Mouse (Mus musculus) heart, adult 18-20 months (tissue): Measurements from ENCODE around the gene Gm17655. TPM values are rescaled to one million over a fixed set of nuclear protein-coding genes. Genes with fewer than 3 reads are reported as not detected.
A peak's percentile ranks its signal among the peaks of the same experiment; 100 is the strongest.
"Not testable (repeated sequence)": the region's sequence is repeated elsewhere in the genome, so short reads cannot be mapped to it uniquely, and the experiment has no call there.

ENCODE experiments used
- DNase-seq, 2 experiments: peaks; one replicate each; pipeline ENCODE4 v3.0.0; 2021 to 2022; ENCODE audit warnings: mixed read lengths in 1 of 2
- long read RNA-seq, 2 experiments: library from polyadenylated mRNA; stranded (forward); transcript quantifications; one replicate each; pipeline ENCODE4 v2.0.0; 2021
- total RNA-seq, 2 experiments: library from RNA; stranded (reverse); gene quantifications; 2 replicates each; pipeline ENCODE4 v1.2.3; 2021

Gm17655 gene
- 1 to 10 TPM; 1.9 to 3.6 TPM for total RNA-seq
- long read RNA-seq, experiment 1, result 0 reads
- long read RNA-seq, experiment 2, result 0 reads

DNA sequence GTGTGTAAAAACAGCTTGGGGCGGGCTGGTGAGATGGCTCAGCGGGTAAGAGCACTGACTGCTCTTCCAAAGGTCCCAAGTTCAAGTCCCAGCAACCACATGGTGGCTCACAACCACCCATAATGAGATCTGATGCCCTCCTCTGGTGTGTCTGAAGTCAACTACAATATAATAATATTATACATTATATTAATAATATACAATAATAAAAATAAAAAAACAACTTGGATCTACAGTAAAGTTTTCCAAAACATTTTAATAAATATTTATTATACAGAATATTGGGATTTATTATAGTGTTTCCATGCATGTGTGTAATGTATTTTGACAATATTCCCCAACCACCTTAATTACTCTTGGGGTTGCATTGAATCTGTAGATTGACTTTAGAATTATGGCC is at the start of gene Gm17655:
Gm17655 (minus strand) TSS at position 101 of the 400 bp plus-strand sequence.
- DNase-seq, result not testable (repeated sequence)

DNA sequence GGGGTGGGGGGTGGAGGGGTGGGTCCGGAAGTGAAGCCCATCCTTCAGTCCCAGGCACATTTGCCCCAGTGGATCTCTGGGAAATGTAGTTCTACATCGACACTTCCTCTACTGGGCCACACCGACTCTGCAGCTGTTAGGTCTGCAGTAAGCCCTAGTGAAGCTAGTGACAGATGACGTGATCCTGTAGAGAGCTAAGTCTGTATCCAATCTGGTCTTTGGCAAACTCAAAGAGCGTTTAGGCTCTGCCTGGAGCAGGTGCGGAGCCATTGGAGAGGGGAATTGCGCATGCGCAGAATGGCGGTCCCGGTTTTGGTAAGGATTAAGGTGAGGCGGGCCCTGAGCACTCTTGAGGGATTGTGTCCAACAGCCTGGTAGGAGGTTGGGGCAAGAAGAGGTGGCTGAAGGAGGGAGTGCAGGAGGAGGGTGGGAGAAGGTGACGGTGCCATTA is 37.7 kb upstream of the Gm17655 start, which contains the start of gene Zfp605:
Zfp605 (plus strand) TSS at position 102 of the 451 bp plus-strand sequence.
- peak; percentile 91 to 95 for DNase-seq

DNA sequence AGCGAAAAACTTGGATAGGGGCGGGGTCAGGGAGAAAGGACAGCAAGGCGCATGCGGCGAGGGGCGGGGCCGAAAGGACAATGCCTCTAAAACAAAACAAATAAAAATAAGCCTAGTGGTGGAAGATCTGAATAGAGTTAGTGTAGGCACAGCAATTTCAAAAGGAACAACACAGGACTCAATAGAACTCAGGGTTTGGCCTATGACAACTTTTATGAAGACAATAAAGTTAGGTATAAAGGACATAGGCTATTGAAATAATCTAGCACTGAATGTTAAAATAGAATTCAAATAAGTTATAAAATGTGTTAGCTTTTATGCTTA is 36.0 kb upstream of the Gm17655 start:
- DNase-seq, result no peak

DNA sequence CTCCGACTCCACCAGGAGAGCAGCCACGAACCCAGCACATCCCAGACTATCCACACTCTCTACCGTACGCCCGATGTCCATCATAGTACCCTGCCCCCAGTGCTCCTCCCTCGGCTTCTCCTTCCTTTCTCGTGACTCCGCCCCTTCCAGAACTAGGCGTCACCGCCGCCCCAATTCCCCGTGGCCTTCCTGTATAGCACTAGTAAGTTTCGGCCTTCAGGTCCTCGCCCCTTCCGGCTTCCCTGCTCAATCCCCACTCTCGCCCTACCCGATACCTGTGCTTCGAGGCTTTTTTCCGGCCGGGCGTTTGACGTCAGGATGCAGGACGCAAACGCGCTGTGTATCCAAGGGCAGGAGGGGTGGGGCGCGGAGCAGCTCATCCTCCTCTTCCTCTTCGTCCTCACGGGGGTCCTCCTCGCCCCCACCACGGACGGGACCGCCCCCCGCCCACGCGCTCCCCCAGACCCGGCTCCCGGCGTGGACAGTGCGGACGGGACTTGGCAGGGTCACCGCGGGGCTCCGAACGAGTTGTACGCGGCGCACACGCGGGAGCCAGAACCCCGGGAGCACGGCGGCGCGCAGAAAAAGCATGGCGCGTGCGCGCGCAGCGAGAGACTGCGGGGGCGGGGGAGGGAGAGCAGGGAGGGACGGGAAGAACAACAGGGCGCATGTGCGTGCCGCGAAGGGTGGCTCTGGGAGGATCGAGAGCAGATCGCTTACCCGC is 35.4 kb upstream of the Gm17655 start, which contains the start of gene Gtpbp6:
Gtpbp6 (minus strand) TSS at position 617 of the 724 bp plus-strand sequence.
- DNase-seq, result peak; percentile 96 to 98

DNA sequence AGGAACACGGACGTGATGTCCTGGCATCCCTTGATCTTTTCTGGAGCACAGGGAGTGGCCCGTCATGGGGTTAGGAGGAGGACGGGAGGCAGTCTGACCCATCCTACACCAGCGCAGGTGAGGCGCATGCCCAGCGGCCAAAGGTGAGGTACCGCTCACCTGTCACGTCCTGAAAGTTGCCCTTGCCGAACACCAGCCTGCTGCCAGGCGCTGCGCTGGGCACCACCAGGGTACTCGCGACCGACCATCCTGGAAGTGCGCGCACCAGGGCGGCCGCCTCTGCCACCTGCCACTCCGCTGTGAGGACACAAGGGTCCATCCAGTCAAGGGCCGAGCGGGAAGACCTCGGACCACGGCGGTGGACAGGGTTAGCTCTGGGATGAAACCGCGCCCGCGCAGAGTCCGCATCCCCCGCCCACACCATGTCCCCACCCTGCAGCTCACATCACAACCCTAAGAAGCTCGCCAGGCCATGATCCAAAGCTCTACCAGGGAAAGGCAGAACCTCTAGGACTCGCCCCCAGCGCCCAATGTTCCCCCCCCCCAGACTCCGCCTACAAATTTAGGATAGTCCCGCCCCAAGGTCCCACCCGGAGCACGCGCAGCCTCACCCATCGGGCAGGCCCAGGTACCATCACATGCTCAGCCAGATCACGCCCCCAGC is 34.7 kb upstream of the Gm17655 start:
- DNase-seq, result peak in 1 of 2 experiments; percentile 23

DNA sequence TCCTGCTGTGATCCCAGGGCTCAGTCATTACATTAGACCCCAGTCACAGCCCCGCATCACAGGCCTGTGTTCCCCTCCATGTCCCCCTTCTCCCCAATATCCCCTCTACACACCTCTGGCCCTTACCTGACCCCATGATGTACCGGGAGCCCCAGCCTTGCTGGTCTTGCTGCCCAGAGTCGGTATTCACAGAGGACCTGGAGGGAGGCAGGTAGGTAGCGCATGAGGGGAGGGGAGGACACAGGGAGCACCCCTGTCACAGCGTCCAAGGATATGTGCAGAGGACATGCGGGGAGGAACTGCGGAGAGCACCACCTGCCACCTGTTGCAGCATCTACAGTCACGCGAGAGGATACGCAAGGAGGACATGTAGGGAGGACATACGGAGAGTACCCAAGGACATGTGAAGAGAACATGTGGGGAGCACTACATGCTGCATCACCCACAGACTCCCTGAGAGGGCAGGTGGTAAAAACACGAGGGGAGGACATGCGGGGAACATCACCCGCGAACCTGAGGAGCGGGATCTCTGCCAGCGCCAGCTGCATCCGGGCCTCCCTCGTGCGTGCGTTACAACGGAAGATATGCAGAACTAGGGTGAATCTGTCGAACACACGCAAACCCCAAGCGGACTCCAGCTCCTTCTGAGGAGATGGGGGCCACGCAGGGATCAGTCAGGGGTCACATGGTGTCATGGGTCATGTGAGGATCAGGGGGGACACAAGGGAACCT is 34.0 kb upstream of the Gm17655 start:
- peak in 1 of 2 experiments; percentile 17 for DNase-seq

DNA sequence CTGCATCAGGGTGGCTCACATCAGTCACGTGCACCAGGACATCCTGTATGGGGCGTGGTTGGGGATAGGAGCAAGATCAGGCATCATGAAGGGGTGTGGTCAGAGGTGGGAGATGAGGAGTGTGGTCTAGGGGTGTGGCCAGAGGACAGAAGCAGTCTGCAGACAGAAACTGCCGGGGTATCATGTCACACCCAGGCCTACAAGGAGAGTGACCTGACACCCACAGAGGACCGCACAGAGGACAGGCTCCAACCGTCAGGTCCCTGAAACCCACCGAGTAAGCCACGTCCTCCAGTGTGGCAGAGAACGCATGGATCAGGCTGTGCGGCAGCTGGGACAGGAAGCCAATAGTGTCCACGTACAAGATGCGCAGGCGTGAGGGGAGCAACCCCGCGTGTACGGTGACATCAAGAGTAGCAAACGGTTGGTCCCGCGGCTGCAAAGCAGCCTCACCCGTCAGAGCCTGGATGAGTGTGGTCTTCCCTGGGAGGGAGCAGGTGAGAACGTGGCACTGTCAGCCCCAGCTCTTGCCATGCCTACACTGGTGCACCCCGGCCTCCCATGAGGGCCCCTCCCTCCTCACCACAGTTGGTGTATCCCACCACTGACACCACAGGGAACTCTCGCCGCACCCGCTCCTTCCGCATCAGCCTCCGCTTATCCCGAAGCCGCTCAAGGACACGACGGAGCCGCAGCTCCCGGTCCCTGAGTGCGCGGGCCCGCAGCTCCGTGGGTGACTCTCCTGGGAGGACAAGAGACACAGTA is 32.5 kb upstream of the Gm17655 start:
- DNase-seq, result no peak

DNA sequence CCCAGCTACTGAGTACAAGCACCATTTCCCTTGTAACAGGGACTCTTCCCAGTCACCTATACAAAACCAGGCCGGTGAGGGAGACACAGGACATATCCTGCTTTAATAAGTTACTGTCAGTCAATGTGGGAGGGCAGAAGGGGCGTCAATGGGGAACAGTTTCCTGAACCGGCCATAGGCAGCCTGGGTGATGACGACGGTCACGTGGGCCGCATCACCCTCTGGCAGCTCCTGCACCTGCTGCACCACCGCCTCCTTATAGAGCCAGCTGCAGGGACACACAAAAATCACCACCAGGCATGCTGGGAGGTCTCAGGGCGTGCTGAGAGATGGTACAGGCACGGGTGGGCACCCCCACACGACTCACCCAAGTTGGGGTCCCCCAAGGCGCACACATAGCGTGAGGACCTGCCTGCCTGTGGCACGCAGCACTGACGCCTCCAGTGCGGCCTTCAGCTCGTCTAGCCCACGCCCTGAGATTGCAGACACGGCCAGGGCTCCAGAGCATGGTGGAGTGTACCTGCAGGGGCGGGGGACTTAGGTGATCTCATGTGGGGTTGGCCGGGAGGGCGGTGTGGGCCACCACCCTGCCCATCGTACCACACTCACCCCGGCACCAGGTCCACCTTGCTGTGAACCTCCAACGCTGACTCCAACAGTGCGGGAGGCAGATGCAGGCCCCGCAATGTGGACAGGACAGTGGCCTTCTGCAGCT is 31.7 kb upstream of the Gm17655 start:
- DNase-seq, result no peak

DNA sequence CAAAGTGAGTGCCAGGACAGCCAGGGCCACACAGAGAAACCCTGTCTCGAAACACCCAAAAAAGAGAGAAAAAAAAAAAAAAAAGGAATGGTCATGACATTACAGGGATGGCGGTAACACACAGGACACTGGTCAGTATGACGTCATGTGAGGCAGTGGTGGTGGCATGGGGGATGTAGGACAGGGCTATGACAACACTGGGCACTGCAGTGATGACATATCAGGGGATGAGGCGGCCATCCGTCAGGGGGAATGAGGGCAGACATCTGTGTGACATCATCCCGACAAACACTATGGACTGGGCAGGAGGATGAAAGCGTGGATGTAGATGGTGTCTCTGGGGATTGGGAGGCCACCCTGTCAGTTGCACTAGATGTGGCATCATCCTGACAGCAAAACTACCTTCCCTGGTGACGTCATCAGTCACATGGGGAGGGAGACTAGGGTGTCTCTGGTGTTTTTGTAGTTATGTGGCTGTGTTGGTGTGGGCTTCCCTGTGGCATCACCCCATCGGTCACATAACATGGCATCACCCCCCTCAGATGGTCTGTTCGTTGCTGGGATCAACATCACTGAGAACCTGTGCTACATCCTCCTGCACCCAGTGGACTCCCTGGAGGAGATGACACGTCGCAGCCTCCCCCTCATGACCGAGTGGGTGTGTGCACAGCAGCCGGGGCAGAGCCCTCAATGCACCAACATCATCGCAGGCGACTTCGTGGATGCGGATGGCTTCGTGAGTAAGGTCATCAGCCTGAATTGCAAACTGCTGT is 30.7 kb upstream of the Gm17655 start:
- no peak for DNase-seq

DNA sequence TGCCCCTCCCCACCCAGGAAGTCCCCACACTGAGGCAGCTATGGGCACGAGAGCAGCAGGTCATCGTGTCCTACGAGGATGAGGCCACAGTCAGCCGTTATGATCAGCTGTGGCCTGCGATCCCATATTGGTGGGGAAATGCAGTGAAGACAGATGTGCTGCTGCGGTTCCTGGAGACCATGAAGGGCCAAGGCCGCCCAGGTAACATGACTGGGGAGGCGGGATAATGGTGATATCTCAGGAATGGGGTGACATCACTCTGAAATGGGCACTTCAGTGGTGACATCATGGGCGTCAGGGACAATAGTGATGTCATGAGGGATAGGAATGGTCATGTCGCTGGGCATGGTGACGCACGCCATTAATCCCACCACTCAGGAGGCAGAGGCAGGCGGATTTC is 30.1 kb upstream of the Gm17655 start:
- DNase-seq, result peak in 1 of 2 experiments; percentile 8

DNA sequence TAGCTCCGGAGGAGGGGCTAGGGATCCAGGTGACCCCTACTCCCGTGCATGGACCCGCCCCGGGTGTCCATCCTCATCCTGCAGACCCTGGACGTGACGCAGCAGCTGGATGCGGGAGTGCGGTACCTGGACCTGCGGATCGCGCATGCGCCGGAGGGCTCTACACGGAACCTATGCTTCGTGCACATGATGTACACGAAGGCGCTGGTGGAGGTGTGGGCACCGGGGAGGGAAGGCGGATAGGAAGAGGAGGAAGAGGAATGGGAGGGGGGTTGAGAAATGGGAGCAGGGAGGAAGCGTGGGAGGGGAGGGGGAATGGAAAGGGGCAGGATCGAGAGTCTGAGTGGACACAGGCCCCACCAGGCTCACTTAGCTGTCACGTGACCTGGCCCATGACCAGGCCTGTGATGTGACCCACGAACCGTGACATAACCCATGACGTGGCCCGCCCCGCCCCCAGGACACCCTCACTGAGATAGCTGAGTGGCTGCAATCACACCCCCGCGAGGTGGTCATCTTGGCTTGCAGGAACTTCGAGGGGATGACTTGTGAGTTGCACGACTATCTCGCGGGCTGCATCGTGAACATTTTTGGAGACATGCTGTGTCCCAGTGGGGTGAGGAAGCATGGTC is 29.5 kb upstream of the Gm17655 start:
- DNase-seq, result peak in 1 of 2 experiments; percentile 22

DNA sequence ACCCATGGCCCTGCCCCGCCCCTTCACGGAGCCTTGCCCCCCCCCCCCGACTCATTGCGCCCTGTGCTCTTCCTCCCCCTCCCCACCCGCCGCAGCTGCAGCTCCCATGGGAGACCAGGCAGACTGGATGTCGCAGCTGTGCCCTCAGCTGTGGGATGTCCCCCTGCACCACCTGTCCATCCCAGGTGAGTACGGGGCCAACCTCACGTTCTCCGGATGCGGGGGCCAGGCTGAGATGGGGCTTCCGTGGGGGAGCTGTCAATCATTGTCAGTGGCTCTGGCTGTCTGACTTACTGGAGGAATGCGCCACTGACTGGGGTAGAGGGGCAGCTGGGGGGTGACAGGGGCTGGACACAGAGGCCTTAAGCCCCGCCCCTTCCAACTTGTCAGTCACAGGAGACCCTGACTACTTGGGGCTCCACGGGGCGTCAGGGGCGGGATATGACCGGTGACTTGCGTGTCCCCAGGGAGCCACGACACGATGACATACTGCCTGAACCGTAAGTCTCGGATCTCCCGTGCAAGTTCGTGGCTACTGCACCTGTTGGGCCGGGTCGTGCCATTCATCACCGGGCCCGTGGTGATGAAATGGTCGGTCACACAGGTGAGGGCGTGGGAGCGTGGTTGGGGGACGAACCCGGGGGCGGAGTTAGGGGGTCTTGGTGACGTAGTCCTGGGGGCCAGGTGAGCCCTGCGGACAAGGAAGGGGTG is 28.8 kb upstream of the Gm17655 start:
- peak in 1 of 2 experiments; percentile 7 for DNase-seq

DNA sequence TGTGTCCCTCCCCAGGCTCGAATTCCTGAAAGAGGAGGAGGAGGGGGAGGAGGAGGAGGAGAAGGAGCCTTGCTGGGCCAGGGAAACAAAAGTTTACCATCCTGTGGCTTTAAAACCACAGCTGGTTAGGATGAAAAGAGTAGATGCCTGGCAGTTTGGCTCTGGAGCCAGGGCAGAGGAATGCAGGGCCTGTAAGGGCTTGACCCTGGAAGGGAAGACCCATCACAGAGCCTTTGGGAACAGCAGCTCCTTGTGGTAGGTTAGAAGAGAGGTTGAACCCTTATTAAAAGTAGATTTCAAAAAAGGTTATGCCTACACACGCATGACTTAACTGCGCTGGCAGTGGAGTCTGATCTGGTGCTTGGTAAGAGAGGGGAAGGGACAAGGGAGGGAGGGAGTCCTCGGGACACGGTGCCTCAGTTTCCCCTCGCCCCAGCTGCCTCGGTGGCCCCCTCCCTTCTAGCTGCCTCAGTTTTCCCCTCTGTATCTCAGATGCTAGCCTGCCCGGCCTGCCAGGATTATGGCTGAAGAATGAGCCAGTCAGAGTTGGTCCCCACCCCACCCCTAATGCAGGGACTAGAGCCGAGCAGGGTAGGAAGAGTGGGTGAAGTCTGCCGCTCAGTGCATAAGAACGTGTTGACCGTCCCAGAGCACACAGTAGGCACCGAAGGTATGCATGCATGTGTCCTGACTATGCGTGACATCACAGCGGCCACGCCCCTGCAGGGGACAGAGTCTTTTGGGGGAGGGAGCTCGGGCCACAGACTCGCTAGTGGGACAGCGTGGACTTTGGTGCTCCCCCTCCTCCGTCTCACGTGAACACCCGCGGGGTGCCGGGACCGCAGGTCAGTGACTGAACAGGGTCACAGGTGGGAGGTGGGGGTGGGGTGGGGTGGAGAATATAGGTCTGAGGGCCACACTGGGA is 27.6 kb upstream of the Gm17655 start, which contains the start of gene Plcxd1:
Plcxd1 (plus strand) TSS at position 314 of the 925 bp plus-strand sequence.
- DNase-seq, result no peak

DNA sequence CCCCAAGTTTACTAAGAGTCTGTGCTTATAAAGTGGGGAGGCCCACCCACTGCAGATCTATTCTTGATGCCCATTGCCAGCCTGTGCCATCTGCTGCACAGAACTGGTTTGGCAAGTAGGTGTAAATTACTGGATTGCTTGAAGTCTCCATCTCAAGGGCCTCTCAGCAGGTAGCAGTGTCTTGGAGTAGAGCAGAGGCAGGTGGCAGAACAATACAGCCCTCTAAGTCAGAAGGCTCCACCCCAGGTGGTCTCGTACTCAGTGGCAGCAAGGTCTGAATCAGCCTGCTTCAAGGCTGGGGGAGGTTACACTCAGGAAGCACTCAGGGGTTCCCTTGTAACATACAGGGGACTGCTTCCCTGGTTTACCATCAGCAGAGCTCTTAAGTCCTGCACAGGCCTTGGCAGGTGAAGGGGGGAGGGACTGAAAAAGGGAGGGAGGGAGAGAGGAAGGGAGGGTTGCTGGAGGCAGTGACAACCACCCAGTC is 26.7 kb upstream of the Gm17655 start:
- DNase-seq, result no peak

DNA sequence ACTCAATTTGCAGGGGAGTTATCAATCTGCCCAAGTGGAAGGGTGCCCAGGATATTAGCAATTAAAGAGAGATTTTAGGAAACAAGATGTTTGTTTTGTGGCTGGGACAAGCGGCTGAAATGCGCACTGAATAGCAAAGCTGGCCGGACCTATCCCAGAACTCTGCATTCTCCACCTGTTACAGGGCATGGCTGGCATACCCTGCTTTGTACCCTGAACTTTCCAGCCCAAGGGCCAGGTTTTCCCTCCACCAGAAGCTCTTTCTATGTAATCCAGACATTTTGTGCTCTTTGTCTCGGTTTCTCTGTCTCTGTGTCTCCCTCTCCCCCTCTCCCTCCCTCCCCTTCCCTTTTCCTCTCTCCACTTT is 22.5 kb upstream of the Gm17655 start:
- DNase-seq, result no peak

DNA sequence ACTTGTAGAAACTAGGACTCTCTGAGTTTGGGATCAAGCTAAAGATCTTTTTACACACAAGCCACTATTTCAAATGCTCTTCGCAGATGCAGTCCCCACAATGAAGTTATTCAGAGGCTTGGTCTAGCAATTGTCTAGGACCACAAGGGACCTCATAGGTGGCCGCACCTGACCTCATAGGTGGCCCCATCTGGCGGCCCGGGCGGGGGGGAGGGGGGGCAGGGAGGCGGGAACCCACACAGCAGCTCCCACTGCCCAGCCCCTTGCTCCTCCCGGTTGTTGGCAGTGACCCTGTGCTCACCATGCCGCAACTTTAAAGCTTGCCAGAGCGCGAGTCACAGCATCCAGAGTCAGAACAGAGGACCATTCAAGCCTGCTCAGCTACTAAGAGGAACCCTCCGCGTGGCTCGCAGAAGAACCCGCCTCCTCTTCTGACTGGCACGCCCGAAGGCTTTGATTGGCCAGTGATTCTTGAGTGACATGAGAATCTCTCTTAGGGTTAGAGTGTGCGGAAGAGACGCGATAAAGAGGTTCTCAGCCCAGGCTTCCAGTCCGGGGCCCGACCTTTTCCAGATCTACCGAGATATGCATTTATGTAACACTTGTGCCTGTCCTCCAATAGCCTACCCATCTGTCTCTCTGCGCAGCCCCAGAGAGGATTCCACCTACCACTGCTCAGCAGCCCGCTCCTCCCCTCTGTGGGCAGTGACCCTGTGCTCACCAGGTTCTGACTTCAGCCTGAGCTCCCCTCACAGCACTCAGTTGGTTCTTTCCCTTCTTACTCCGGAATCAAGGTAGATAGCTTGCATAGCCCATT is 21.9 kb upstream of the Gm17655 start, which contains the start of gene Gm35315:
Gm35315 (minus strand) TSS at position 391 of the 817 bp plus-strand sequence.
- DNase-seq, result peak; percentile 90 to 92

DNA sequence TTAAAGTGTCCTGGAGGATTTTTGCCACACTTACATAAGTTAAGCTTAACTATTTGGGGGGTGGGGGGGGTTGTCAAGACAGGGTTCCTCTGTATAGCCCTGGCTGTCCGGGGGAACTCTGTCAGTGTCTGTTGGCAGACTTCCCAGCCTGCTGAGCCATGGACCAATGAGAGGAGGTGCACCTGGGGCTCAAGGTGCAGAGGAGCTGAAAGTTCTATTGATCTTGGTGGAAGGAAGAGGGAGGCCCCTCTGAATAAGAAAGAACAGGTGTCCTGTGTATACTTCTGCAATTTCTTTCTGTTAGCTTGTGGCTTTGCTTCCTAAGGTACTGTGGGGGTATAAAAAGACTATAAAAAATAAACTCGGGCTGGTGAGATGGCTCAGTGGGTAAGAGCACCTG is 19.2 kb upstream of the Gm17655 start:
- DNase-seq, result no peak
